Mouse (Mus musculus) spleen, adult 2 months (tissue): ENCODE results near the gene Shank3.

Source experiments
- CTCF ChIP-seq: fragments of 200-500 bp; IDR thresholded peaks from 2 replicates; pipeline ENCODE4 v1.5.1; 2011; ENCODE audit warnings: mild to moderate bottlenecking, inconsistent platforms; ENCODE audit not compliant: insufficient read depth, insufficient read length, insufficient replicate concordance; ENCODE audit errors: extremely low read depth
- POLR2A ChIP-seq: fragments of 200-500 bp; IDR thresholded peaks from 2 replicates; pipeline ENCODE4 v1.6.1; 2011; ENCODE audit warnings: low read depth, low read length, inconsistent platforms

- TF ChIP-seq POLR2A: no peak
- no peak for TF ChIP-seq CTCF
Measured at GRCm38 (mm10) chr15:89547321-89547720, 47.9 kb downstream of the Shank3 start.
